Mouse (Mus musculus) intestine, embryonic 15.5 days (tissue): Measurements from ENCODE around the gene Pced1a. TPM values are rescaled to one million over a fixed set of nuclear protein-coding genes. Genes with fewer than 3 reads are reported as not detected.
A peak's percentile ranks its signal among the peaks of the same experiment; 100 is the strongest.
"Not testable (repeated sequence)": the region's sequence is repeated elsewhere in the genome, so short reads cannot be mapped to it uniquely, and the experiment has no call there.

ENCODE experiments used
- ATAC-seq: fragments of 200-750 bp; cut with Nextera tagmentation; 2 replicates; pipeline ENCODE4 v1.8.0; 2017; ENCODE audit warnings: moderate TSS enrichment, moderate library complexity
- H3K27ac ChIP-seq: fragments of 300-500 bp; sonication (generic); 2 replicates; pipeline ENCODE4 v1.5.1; 2015; ENCODE audit warnings: mild to moderate bottlenecking, inconsistent platforms
- H3K27me3 ChIP-seq: fragments of 300-500 bp; sonication (generic); replicated peaks from 2 replicates; pipeline ENCODE4 v1.6.1; 2015; ENCODE audit warnings: inconsistent platforms
- H3K36me3 ChIP-seq: fragments of 300-500 bp; sonication (generic); 2 replicates; pipeline ENCODE4 v1.6.1; 2015; ENCODE audit warnings: inconsistent platforms
- H3K4me1 ChIP-seq: fragments of 300-500 bp; sonication (generic); replicated peaks from 2 replicates; pipeline ENCODE4 v1.6.1; 2015; ENCODE audit warnings: inconsistent platforms
- H3K4me2 ChIP-seq: fragments of 300-500 bp; sonication (generic); replicated peaks from 2 replicates; pipeline ENCODE4 v1.6.1; 2015; ENCODE audit warnings: mild to moderate bottlenecking, inconsistent platforms
- H3K4me3 ChIP-seq: fragments of 300-500 bp; sonication (generic); replicated peaks from 2 replicates; pipeline ENCODE4 v1.5.1; 2015; ENCODE audit warnings: inconsistent platforms
- H3K9ac ChIP-seq: fragments of 300-500 bp; sonication (generic); 2 replicates; pipeline ENCODE4 v1.6.1; 2015; ENCODE audit warnings: inconsistent platforms
- H3K9me3 ChIP-seq: fragments of 300-500 bp; sonication (generic); 2 replicates; pipeline ENCODE4 v1.6.1; 2016; ENCODE audit warnings: inconsistent platforms
- WGBS: fragments of 180-500 bp; shearing (Covaris S2); methylation state at CpG from one replicate; pipeline ENCODE4 v1.1.7; 2015; 5-methylcytosine and 5-hydroxymethylcytosine counted together
- polyA plus RNA-seq: library from polyadenylated mRNA; unstranded; fragments of >200 nt; fragmentation: Nextera tagmentation; extraction: Ambion mirVana; gene quantifications from 2 replicates; pipeline ENCODE4 v1.2.1, GENCODE M21; 2015

Gene Pced1a
- polyA plus RNA-seq, 1 experiment from 2014 or later: 10.5 TPM

GRCm38 (mm10) chr2:130400046-130400445, 24.5 kb downstream of the Pced1a start:
- Histone ChIP-seq H3K4me3 (no peak overlapping the region), H3K27me3 (0 out of 2 replicates have a peak, but pooled peaks cover 6% of the 10 kb centered on the region), H3K4me1 (peaks cover 17% of the 10 kb centered on the region; the same call in 1 of the 2 replicates), H3K36me3 (no peaks in the 10 kb centered on the region), H3K9me3 (no peaks in the 10 kb centered on the region), H3K27ac (no peak overlapping the region), H3K9ac (no peak overlapping the region), H3K4me2 (no peak overlapping the region)
- ATAC-seq: no peak
- WGBS: 94% methylated on average over 1 of the region's 1 CpGs

- H3K4me1 ChIP-seq: peaks cover 17% of the 10 kb centered on the region; the same call in 1 of the 2 replicates
- peak overlapping the region; percentile 61 for H3K4me3 ChIP-seq
- peak overlapping the region; percentile 96 for H3K4me2 ChIP-seq
- ATAC-seq: no peak
- no peak overlapping the region for H3K9ac ChIP-seq
- 16% methylated on average over 14 of the region's 14 CpGs for WGBS
- H3K9me3 ChIP-seq: no peaks in the 10 kb centered on the region
- no peaks in the 10 kb centered on the region for H3K36me3 ChIP-seq
- 0 out of 2 replicates have a peak, but pooled peaks cover 6% of the 10 kb centered on the region for H3K27me3 ChIP-seq
- H3K27ac ChIP-seq: no peak overlapping the region
Measured at GRCm38 (mm10) chr2:130398091-130398490, 26.4 kb downstream of the Pced1a start.

GRCm38 (mm10) chr2:130397186-130397985, 27.1 kb downstream of the Pced1a start, which contains the start of gene Cpxm1:
Cpxm1 (minus strand) TSS chr2:130397574.
- Histone ChIP-seq H3K27me3 (0 out of 2 replicates have a peak, but pooled peaks cover 6% of the 10 kb centered on the region), H3K9me3 (no peaks in the 10 kb centered on the region), H3K27ac (peak within 1 kb of the TSS; percentile 54; the same call in 1 of the 2 replicates), H3K9ac (peak within 1 kb of the TSS; percentile 68), H3K4me2 (peak within 1 kb of the TSS; percentile 96), H3K4me1 (peaks cover 17% of the 10 kb centered on the region; the same call in 1 of the 2 replicates), H3K4me3 (peak within 1 kb of the TSS; percentile 61), H3K36me3 (no peaks in the 10 kb centered on the region)
- ATAC-seq: peak; percentile 94
- WGBS: under 1% methylated on average over 41 of the region's 53 CpGs

- Histone ChIP-seq H3K4me1 (peaks cover 13% of the 10 kb centered on the region; the same call in 1 of the 2 replicates), H3K27me3 (0 out of 2 replicates have a peak, but pooled peaks cover 6% of the 10 kb centered on the region), H3K27ac (no peak overlapping the region), H3K4me2 (no peak overlapping the region), H3K4me3 (no peak overlapping the region), H3K36me3 (no peaks in the 10 kb centered on the region), H3K9ac (no peak overlapping the region), H3K9me3 (no peaks in the 10 kb centered on the region)
- no peak for ATAC-seq
- 88% methylated on average over 11 of the region's 11 CpGs for WGBS
Measured at GRCm38 (mm10) chr2:130395696-130396095, 28.8 kb downstream of the Pced1a start.

- Histone ChIP-seq H3K4me2 (no peak overlapping the region), H3K27me3 (no peaks in the 10 kb centered on the region), H3K9ac (no peak overlapping the region), H3K4me1 (peaks cover 11% of the 10 kb centered on the region; the same call in 1 of the 2 replicates), H3K4me3 (no peak overlapping the region), H3K36me3 (no peaks in the 10 kb centered on the region), H3K9me3 (no peaks in the 10 kb centered on the region), H3K27ac (no peak overlapping the region)
- ATAC-seq: no peak
- WGBS: 83% methylated on average over 3 of the region's 3 CpGs
Measured at GRCm38 (mm10) chr2:130392836-130393235, 31.7 kb downstream of the Pced1a start.

- no peak overlapping the region for H3K4me2 ChIP-seq
- H3K27ac ChIP-seq: no peak overlapping the region
- no peaks in the 10 kb centered on the region for H3K9me3 ChIP-seq
- H3K4me3 ChIP-seq: no peak overlapping the region
- no peaks in the 10 kb centered on the region for H3K27me3 ChIP-seq
- WGBS: 71% methylated on average over 11 of the region's 11 CpGs
- no peaks in the 10 kb centered on the region for H3K36me3 ChIP-seq
- no peak for ATAC-seq
- H3K4me1 ChIP-seq: no peaks in the 10 kb centered on the region
- no peak overlapping the region for H3K9ac ChIP-seq
Measured at GRCm38 (mm10) chr2:130390993-130391625, 33.4 kb downstream of the Pced1a start.

GRCm38 (mm10) chr2:130388796-130389195, 35.7 kb downstream of the Pced1a start:
- Histone ChIP-seq H3K27ac (no peak overlapping the region), H3K4me1 (no peaks in the 10 kb centered on the region), H3K9ac (no peak overlapping the region), H3K4me2 (no peak overlapping the region), H3K27me3 (no peaks in the 10 kb centered on the region), H3K4me3 (no peak overlapping the region), H3K36me3 (no peaks in the 10 kb centered on the region), H3K9me3 (no peaks in the 10 kb centered on the region)
- no peak for ATAC-seq
- WGBS: 77% methylated on average over 2 of the region's 2 CpGs

GRCm38 (mm10) chr2:130386212-130386611, 38.3 kb downstream of the Pced1a start:
- no peak for ATAC-seq
- 34% methylated on average over 1 of the region's 1 CpGs for WGBS
- H3K27ac ChIP-seq: no peak overlapping the region

GRCm38 (mm10) chr2:130383895-130384294, 40.6 kb downstream of the Pced1a start:
- no peak overlapping the region for H3K9ac ChIP-seq
- no peaks in the 10 kb centered on the region for H3K36me3 ChIP-seq
- H3K4me1 ChIP-seq: no peaks in the 10 kb centered on the region
- no peak for ATAC-seq
- no peaks in the 10 kb centered on the region for H3K9me3 ChIP-seq
- no peak overlapping the region for H3K4me2 ChIP-seq
- no peak overlapping the region for H3K27ac ChIP-seq
- H3K27me3 ChIP-seq: no peaks in the 10 kb centered on the region
- WGBS: 70% methylated on average over 6 of the region's 6 CpGs
- H3K4me3 ChIP-seq: no peak overlapping the region

More at GRCm38 (mm10) chr2:130386212-130386611, 38.3 kb downstream of the Pced1a start:
- Histone ChIP-seq H3K4me1 (no peaks in the 10 kb centered on the region), H3K9ac (no peak overlapping the region), H3K4me2 (no peak overlapping the region), H3K36me3 (no peaks in the 10 kb centered on the region), H3K9me3 (no peaks in the 10 kb centered on the region), H3K27me3 (no peaks in the 10 kb centered on the region), H3K4me3 (no peak overlapping the region)

GRCm38 (mm10) chr2:130383205-130383604, 41.3 kb downstream of the Pced1a start:
- H3K4me3 ChIP-seq: no peak overlapping the region
- 61% methylated on average over 3 of the region's 3 CpGs for WGBS
- H3K9ac ChIP-seq: no peak overlapping the region
- no peak overlapping the region for H3K27ac ChIP-seq
- no peaks in the 10 kb centered on the region for H3K27me3 ChIP-seq
- no peak for ATAC-seq
- no peaks in the 10 kb centered on the region for H3K9me3 ChIP-seq
- H3K4me2 ChIP-seq: no peak overlapping the region
- H3K36me3 ChIP-seq: no peaks in the 10 kb centered on the region
- no peaks in the 10 kb centered on the region for H3K4me1 ChIP-seq

GRCm38 (mm10) chr2:130374951-130375350, 49.5 kb downstream of the Pced1a start:
- no peak for ATAC-seq
- H3K9ac ChIP-seq: no peak overlapping the region
- 73% methylated on average over 4 of the region's 4 CpGs for WGBS
- H3K36me3 ChIP-seq: no peaks in the 10 kb centered on the region
- no peak overlapping the region for H3K27ac ChIP-seq
- H3K4me2 ChIP-seq: no peak overlapping the region
- no peaks in the 10 kb centered on the region for H3K4me1 ChIP-seq
- H3K9me3 ChIP-seq: no peaks in the 10 kb centered on the region
- no peak overlapping the region for H3K4me3 ChIP-seq
- no peaks in the 10 kb centered on the region for H3K27me3 ChIP-seq

GRCm38 (mm10) chr2:130373026-130373425, 51.5 kb downstream of the Pced1a start:
- H3K9me3 ChIP-seq, H3K27ac ChIP-seq, ATAC-seq, H3K4me1 ChIP-seq, H3K36me3 ChIP-seq, H3K27me3 ChIP-seq, H3K4me3 ChIP-seq, H3K9ac ChIP-seq, H3K4me2 ChIP-seq: not testable (repeated sequence)
- WGBS: 43% methylated on average over 1 of the region's 1 CpGs
